Mouse (Mus musculus) cerebellum, postnatal 10 days (tissue): ENCODE measurements around the gene 2210407C18Rik.

Source experiments
- DNase-seq, 2 experiments: peaks; one replicate each; pipeline ENCODE4 v3.0.0; 2021; ENCODE audit warnings: mixed read lengths in 2 of 2

2210407C18Rik gene

GRCm38 (mm10) chr11:58597837-58598236 is 18.0 kb downstream of the 2210407C18Rik start:
- no peak for DNase-seq

GRCm38 (mm10) chr11:58594814-58595213 is 21.1 kb downstream of the 2210407C18Rik start, which contains the start of gene Olfr324:
TSS of gene Olfr324 (plus strand) at chr11:58595114.
- DNase-seq = no peak

- DNase-seq = no peak
These were observed 27.1 kb downstream of the 2210407C18Rik start for GRCm38 (mm10) chr11:58588620-58589250.

GRCm38 (mm10) chr11:58587898-58588348 is 28.0 kb downstream of the 2210407C18Rik start:
- DNase-seq = peak; percentile 73 to 78

- peak; percentile 20 to 66 for DNase-seq
These were observed 37.2 kb downstream of the 2210407C18Rik start for GRCm38 (mm10) chr11:58578636-58579035.

- no peak for DNase-seq
These were observed 38.4 kb downstream of the 2210407C18Rik start, which contains the start of gene Olfr325 for GRCm38 (mm10) chr11:58577430-58577829. TSS of gene Olfr325 (plus strand) at chr11:58577730.

GRCm38 (mm10) chr11:58570405-58570804 is 45.5 kb downstream of the 2210407C18Rik start, which contains the start of gene Olfr224:
TSS of gene Olfr224 (minus strand) at chr11:58570553.
- no peak for DNase-seq
